Mouse (Mus musculus) gastrocnemius, adult 18-20 months (tissue): ENCODE measurements around the gene Aox4. TPM values are rescaled to one million over a fixed set of nuclear protein-coding genes. Genes with fewer than 3 reads are reported as not detected.

ENCODE experiments used
- DNase-seq: peaks from one replicate; pipeline ENCODE4 v3.0.0; 2021; ENCODE audit warnings: low spot score
- long read RNA-seq, 2 experiments: library from polyadenylated mRNA; stranded (forward); transcript quantifications; one replicate each; pipeline ENCODE4 v2.0.0; 2021
- total RNA-seq, 2 experiments: library from RNA; stranded (reverse); gene quantifications; 2 replicates each; pipeline ENCODE4 v1.2.3; 2021

Aox4 gene
- under 1 TPM in 1 of 2 experiments, not detected in 1; 0.07 TPM for total RNA-seq
- long read RNA-seq, experiment 1: 0 reads
- long read RNA-seq, experiment 2: 0 reads

- DNase-seq: no peak
Measured at GRCm38 (mm10) chr1:58210203-58210602, at the start of gene Aox4. Gene Aox4 (plus strand): TSS chr1:58210397.

GRCm38 (mm10) chr1:58169893-58170292 is 40.3 kb upstream of the Aox4 start:
- DNase-seq: no peak

- no peak for DNase-seq
Measured at GRCm38 (mm10) chr1:58188514-58189175, 21.6 kb upstream of the Aox4 start.

- DNase-seq: no peak
Measured at GRCm38 (mm10) chr1:58194317-58194716, 15.9 kb upstream of the Aox4 start.

DNA sequence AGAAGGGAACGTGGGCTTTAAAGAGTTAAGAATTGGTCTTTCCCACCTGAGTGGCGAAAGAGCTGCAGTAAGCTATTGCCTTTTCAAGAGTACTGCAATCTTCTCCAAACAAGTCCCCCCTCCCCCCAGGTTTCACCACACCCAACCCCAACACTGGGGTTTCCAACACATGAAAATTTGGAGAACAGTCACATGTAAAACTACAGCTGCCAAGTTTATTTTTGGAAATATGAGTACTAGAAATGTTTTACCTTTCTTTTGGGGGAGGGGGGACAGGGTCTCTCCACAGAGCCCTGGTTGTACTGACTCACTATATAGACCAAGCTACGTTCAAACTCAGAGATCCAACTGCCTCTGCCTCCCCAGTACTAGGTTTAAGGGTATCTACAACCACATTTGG is 15.2 kb upstream of the Aox4 start:
- no peak for DNase-seq

- no peak for DNase-seq
Measured at GRCm38 (mm10) chr1:58195541-58195940, 14.7 kb upstream of the Aox4 start.

DNA sequence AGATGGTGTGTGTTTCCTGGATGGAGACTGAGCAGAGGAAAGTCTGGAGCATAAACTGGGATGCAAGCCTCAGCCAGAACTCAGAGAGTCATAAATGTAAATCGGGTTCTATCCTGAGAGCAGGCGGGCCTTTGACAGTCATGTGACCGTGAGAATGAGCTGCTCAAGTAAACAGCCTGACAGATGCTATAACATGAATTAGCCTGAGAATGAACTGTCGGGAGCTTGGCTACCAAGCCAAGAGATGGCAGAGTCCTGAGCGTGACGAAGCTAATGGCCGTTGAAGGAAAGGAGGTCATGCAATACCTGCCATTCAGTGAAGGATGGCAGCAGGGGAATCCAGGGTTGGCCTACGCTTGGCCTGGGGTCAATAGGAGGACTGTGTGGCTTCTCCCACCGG is 13.2 kb upstream of the Aox4 start:
- no peak for DNase-seq

DNA sequence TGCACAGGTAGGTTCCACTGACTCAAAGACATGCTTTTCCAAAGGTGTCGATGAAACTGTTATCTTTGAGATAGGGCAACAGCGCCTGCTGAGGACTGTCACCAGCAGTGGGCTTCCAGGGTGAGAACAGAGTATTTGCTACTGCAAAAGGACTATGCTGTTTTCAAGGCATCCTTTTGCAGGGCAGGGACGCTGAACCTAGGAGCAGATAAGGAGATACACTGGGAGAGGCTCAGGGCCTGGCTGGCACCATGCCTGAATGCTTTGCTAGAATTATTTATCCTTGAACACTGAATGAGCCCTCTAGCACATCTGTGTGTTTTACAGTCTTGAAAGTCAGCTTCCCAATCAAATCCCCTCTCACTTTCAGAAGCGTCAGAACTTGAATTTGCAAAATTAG is 11.8 kb upstream of the Aox4 start:
- no peak for DNase-seq

GRCm38 (mm10) chr1:58212805-58213204 is 2.6 kb downstream of the Aox4 start:
- DNase-seq: no peak

GRCm38 (mm10) chr1:58213838-58214237 is 3.6 kb downstream of the Aox4 start:
- DNase-seq: no peak

GRCm38 (mm10) chr1:58215353-58215752 is 5.2 kb downstream of the Aox4 start:
- no peak for DNase-seq

- DNase-seq: no peak
Measured at GRCm38 (mm10) chr1:58215956-58216532, 5.8 kb downstream of the Aox4 start.

DNA sequence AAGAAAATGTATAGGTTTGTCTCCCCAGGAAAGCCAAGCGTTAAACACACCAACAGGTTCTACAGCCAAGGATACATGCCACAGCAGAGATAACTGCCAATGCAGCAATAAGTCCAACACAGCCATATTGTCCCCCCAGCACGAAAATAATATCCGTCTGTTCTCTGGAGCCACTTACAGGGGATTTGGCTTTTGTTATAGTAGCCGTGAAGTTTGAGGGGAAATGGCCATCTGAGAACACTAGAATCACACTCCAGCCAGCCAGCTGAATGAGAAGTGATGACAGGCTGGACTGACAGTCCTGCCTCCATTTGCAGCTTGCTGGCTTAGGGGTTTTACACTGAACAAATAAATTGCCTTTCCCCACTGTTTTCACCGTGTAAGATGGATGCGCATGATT is 10.9 kb downstream of the Aox4 start:
- no peak for DNase-seq

DNA sequence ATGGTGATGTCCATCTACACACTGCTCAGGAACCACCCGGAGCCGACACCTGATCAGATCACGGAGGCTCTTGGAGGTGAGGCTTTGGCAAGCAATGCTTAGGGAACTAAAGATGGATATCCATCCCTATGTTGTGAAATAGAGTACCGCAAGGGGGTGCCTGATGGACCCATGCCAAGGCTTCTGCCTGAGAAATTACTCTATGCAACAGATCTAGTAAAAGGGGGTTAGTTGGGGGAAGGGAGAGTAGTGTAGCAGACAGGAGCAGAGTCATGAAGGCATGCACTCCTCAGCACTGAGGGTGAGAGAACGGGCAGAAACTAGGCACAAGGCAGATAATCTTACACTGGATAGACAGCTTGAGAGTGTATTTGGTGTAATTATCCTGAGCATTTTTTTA is 11.7 kb downstream of the Aox4 start:
- no peak for DNase-seq

GRCm38 (mm10) chr1:58228086-58228485 is 17.9 kb downstream of the Aox4 start:
- DNase-seq: no peak

GRCm38 (mm10) chr1:58228916-58229315 is 18.7 kb downstream of the Aox4 start:
- DNase-seq: no peak

DNA sequence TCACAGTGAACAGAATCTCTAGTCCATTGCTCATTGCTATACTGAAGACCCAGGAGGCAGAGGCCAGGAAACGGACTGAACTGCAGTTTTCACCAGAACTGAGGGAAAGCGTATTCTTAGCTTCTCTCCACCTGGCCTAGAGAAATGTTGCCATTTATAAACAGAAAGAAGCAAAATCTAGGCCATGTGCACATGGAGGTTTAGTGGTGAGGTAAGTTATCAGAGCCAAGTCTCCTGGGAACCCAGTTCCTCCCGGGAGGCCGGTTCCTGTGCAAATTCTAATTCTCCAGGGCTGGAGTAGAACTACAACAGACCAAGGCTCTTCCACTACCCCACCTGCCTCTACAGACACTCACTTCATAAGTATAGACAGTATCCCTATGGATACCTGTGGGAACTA is 19.6 kb downstream of the Aox4 start:
- no peak for DNase-seq

DNA sequence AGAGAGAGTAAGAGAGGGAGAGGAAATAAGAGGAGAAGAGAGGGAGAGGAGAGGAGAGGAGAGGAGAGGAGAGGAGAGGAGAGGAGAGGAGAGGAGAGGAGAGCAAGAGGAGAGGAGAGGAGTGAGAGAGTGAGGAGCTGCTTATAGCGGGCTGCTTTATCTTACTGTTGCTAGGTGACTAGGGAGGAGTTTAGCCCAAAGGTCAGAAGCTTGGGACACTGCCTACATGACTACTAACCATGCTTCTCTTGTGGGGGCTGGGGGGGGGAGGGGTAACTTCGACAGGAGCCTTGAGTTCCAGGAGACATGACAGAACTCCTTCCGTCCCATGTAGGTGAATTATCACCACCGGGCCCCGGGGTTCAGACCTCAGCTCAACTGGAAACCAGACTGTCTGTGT is 20.3 kb downstream of the Aox4 start:
- no peak for DNase-seq

DNA sequence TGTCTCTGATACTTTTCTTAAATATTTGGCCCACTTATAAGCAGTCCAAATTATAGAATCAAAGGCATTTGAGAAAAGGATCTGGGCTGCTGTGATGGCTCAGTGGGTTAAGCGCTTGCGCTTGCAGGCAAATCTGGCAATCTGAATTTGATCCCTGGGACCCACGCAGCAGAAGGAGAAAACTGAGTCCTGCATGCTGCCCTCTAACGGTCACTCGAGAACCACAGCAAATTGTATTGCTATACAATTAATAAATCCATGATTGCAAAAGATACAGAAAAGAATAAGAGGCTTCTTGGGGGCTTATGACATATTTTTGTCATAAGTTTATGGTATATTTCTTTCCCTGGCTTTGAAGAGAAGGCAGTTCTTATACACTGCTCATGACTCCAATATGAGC is 25.2 kb downstream of the Aox4 start:
- DNase-seq: no peak

- DNase-seq: no peak
Measured at GRCm38 (mm10) chr1:58237527-58238299, 27.5 kb downstream of the Aox4 start.

DNA sequence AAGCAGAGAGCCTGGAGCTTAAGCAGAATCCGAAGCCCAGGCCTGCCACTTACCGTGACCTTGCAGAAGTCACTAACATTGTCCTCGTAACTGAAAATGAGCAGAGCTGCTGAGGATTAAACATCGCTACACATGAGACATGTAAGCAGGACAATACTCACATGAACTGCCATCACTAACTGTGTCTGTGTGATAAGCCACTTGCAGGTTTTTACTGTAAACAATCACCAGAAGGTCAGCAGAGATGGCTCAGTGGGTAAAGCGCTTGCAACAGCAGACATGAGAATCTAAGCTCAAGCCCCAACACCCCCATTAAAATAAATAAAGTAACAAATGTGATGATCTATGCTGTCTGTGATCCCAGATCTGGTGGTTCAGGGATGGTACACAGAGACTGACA is 28.2 kb downstream of the Aox4 start:
- no peak for DNase-seq

DNA sequence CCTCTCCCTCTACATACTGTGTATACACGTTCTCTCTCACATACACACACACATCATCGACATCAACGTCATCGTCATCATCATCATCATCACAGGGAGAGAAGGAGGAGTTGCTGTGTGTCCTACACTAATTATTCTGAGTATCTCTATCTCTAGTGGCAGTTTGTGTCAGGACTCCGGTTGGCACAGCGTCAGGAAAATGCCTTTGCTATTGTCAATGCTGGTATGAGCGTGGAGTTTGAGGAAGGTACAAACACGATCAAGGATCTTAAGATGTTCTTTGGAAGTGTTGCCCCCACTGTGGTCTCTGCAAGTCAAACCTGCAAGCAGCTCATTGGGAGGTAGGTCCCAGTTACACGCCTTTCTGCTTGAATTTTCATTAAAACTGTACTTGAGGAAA is 28.8 kb downstream of the Aox4 start:
- no peak for DNase-seq

DNA sequence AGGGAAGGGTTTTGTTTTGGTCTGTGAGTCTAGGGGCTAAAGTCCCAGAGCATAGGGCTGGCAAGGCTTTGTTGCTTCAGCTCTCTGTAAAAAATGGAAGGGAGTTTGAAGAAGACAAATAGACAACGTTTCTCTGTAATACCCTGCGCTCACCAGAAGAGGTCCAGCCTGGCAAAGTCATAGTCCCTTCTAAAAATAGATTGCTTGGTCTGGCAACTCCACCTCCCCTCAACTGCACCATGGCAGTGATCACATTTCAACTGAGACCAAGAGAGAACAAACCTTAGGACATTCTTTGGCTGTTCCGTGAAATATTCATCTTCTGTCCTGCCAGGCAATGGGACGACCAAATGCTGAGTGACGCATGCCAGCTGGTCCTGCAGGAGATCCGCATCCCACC is 30.1 kb downstream of the Aox4 start:
- peak; percentile 56 for DNase-seq
